Comparison of ENCODE assay signal across 8 mouse cellular contexts in the genomic region with DNA sequence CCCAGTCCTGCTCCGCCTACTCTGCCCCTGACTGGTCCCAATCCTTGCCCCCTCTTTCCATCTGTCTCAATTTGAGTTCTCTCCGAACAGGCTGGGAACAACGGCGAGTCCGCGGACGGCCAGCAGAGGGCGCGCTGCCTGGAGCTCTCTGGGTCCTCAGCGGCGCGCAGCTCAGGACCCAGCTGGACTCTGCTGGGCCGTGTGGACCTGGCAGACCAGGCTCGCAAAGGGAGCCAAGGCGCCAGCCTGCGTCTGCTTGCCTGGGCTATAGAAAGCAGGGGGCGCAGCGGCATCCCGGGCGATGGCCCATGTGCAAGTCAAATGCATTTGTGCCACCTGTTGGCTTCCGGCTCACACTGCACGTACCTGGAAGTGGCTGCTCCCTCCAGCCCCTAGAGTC.
DNase-seq lines count a peak whose midpoint lies in the region; ATAC-seq and TF ChIP-seq lines count a peak whose summit lies in the region.

No protein-coding gene starts in this region.

- no peak for TF ChIP-seq POLR2A in brain, embryonic 14.5 days (IDR thresholded peaks at IDR 0.05; ENCODE audit: borderline replicate concordance, extremely low read depth, insufficient read depth, insufficient read length, poor library complexity, severe bottlenecking)

- ATAC-seq in heart, embryonic 12.5 days (ENCODE audit: insufficient number of reproducible peaks, low FRiP score), result peak; percentile 90
- ATAC-seq in kidney, embryonic 16.5 days (ENCODE audit: low FRiP score, low TSS enrichment), result peak; percentile 100
- ATAC-seq in stomach, postnatal 0 days (ENCODE audit: low FRiP score, low TSS enrichment), result peak; percentile 96

- TF ChIP-seq CTCF in brain, embryonic 14.5 days (IDR thresholded peaks at IDR 0.05; ENCODE audit: borderline replicate concordance, extremely low read depth, insufficient read depth, insufficient read length), result peak; percentile 83
- TF ChIP-seq CTCF in stomach, postnatal 0 days (IDR thresholded peaks at IDR 0.05; ENCODE audit: low read depth), result peak; percentile 96

- no peaks in the 10 kb centered on the region for H3K9me3 ChIP-seq in heart, embryonic 12.5 days (replicated peaks)
- H3K9me3 ChIP-seq in kidney, embryonic 16.5 days (ENCODE audit: low read length), result no peaks in the 10 kb centered on the region
- no peaks in the 10 kb centered on the region for H3K9me3 ChIP-seq in stomach, postnatal 0 days (ENCODE audit: control insufficient read depth, low read length)

- H3K27ac ChIP-seq in heart, embryonic 12.5 days (ENCODE audit: poor library complexity, severe bottlenecking), result no peak overlapping the region
- no peak overlapping the region for H3K27ac ChIP-seq in kidney, embryonic 16.5 days (ENCODE audit: low read length)
- no peak overlapping the region for H3K27ac ChIP-seq in stomach, postnatal 0 days (replicated peaks)

- H3K9ac ChIP-seq in heart, embryonic 12.5 days, result 0 out of 2 replicates have a peak overlapping the region, but pooled peaks have one; percentile 2
- peak overlapping the region; percentile 56 for H3K9ac ChIP-seq in kidney, embryonic 16.5 days (replicated peaks; ENCODE audit: low read length)
- peak overlapping the region; percentile 18; the same call in 1 of the 2 replicates for H3K9ac ChIP-seq in stomach, postnatal 0 days (ENCODE audit: low read length)

- no peak for TF ChIP-seq EP300 in stomach, postnatal 0 days (optimal IDR thresholded peaks at IDR 0.05)

- under 1% methylated on average over 22 of the region's 22 CpGs for WGBS in heart, embryonic 12.5 days
- WGBS in kidney, embryonic 16.5 days, result under 1% methylated on average over 22 of the region's 22 CpGs
- under 1% methylated on average over 22 of the region's 22 CpGs for WGBS in stomach, postnatal 0 days

- H3K4me3 ChIP-seq in heart, embryonic 12.5 days, result peak overlapping the region; percentile 24
- H3K4me3 ChIP-seq in kidney, embryonic 16.5 days (ENCODE audit: low read length), result peak overlapping the region; percentile 28
- peak overlapping the region; percentile 34 for H3K4me3 ChIP-seq in stomach, postnatal 0 days (ENCODE audit: low read depth, low read length)

- 0 out of 2 replicates have a peak, but pooled peaks cover 3% of the 10 kb centered on the region for H3K27me3 ChIP-seq in heart, embryonic 12.5 days (replicated peaks)
- H3K27me3 ChIP-seq in kidney, embryonic 16.5 days (ENCODE audit: insufficient read depth, low read length), result peaks cover 20% of the 10 kb centered on the region
- H3K27me3 ChIP-seq in stomach, postnatal 0 days (ENCODE audit: control insufficient read depth, insufficient read depth, low read length), result no peaks in the 10 kb centered on the region

- H3K4me1 ChIP-seq in heart, embryonic 12.5 days (replicated peaks), result peaks cover 7% of the 10 kb centered on the region
- peaks cover 8% of the 10 kb centered on the region; the same call in 1 of the 2 replicates for H3K4me1 ChIP-seq in kidney, embryonic 16.5 days (ENCODE audit: insufficient read depth, low read length)
- no peaks in the 10 kb centered on the region for H3K4me1 ChIP-seq in stomach, postnatal 0 days (replicated peaks; ENCODE audit: control insufficient read depth, insufficient read depth)

- H3K4me2 ChIP-seq in heart, embryonic 12.5 days, result peak overlapping the region; percentile 64
- peak overlapping the region; percentile 52 for H3K4me2 ChIP-seq in kidney, embryonic 16.5 days (replicated peaks; ENCODE audit: low read depth, low read length)
- peak overlapping the region; percentile 57 for H3K4me2 ChIP-seq in stomach, postnatal 0 days (replicated peaks; ENCODE audit: low read depth)

- H3K36me3 ChIP-seq in heart, embryonic 12.5 days, result no peaks in the 10 kb centered on the region
- no peaks in the 10 kb centered on the region for H3K36me3 ChIP-seq in kidney, embryonic 16.5 days (ENCODE audit: insufficient read depth, low read length)
- H3K36me3 ChIP-seq in stomach, postnatal 0 days (ENCODE audit: control insufficient read depth, insufficient read depth, low read length), result no peaks in the 10 kb centered on the region

- DNase-seq in B cell, adult 2 months, result peak; percentile 29 to 34
- DNase-seq in brain, embryonic 14.5 days (ENCODE audit: low read depth), result peak; percentile 94
- DNase-seq in fibroblast of lung, adult 2 months (ENCODE audit: low read depth), result peak; percentile 11
- peak; percentile 66 for DNase-seq in liver
- DNase-seq in naive thymus-derived CD4-positive, alpha-beta T cell, adult 2 months (ENCODE audit: low read depth), result peak; percentile 26
- DNase-seq in stomach, postnatal 0 days (ENCODE audit: low spot score), result peak; percentile 88

Comparison
In these comparisons a context has a peak if more than half of its experiments do, and no peak if none do; other contexts are left out.
1. DNase-seq: peak in every context shown above with its lines; median percentile 94 in brain, embryonic 14.5 days; 88 in stomach, postnatal 0 days; 66 in liver; 32 in B cell, adult 2 months; 26 in naive thymus-derived CD4-positive, alpha-beta T cell, adult 2 months; 11 in fibroblast of lung, adult 2 months.
2. H3K9ac ChIP-seq: peak in every context shown above with its lines; median percentile 56 in kidney, embryonic 16.5 days; 18 in stomach, postnatal 0 days; 2 in heart, embryonic 12.5 days.